Mouse (Mus musculus): ENCODE data around the gene Rtl1. TPM values are rescaled to one million over a fixed set of nuclear protein-coding genes. Genes with fewer than 3 reads are reported as not detected.

The Rtl1 gene
- not detected in 2 replicates for polyA plus RNA-seq (2012; ENCODE audit: insufficient read depth, low replicate concordance)

- Histone ChIP-seq H3K27me3 (replicated peaks) (peaks cover 15% of the 10 kb centered on the region), H3K36me3 (replicated peaks; ENCODE audit: low read length) (no peaks in the 10 kb centered on the region), H3K4me3 (replicated peaks) (no peak within 1 kb of the TSS), H3K9me3 (no peaks in the 10 kb centered on the region), H3K4me1 (no peaks in the 10 kb centered on the region)
- TF ChIP-seq GATA1 (IDR thresholded peaks at IDR 0.05; ENCODE audit: borderline replicate concordance, low read length), result no peak
- no peak for TF ChIP-seq FLI1 (IDR thresholded peaks at IDR 0.05; ENCODE audit: low read length)
Measured at GRCm38 (mm10) chr12:109600230-109600629, at the start of gene Rtl1. Rtl1 (minus strand) TSS chr12:109600330.

DNA sequence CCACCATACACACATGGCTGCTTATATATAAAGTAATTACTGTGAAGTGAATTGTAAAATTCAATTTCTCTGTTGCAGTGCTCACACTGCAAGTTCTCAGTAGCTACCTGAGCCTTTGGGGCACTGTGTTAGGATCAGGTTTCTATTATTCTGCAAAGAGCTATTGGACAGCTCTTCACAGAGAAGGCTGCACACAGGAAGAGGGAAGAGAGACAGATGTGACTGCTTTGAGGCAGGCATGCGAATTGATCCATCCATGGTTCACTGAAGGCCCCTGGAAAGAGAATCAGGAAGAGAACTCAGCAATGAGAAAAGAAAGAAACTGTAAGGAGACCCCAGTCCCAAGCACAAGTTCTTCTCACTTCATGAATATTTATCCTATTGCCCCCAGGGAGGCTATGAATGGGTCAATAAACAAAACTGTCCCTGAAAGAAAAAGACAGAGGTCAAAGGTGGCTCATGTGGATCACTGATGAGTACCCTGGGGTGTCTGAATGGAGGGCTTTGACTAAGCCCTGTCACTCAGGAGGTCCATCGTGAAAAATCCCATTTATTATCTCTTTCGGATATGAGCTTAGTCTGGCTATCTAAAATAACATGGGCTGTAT, 40.5 kb upstream of the Rtl1 start:
- no peaks in the 10 kb centered on the region for H3K27me3 ChIP-seq (replicated peaks)
- H3K4me3 ChIP-seq (replicated peaks), result no peak overlapping the region
- no peaks in the 10 kb centered on the region for H3K4me1 ChIP-seq
- no peaks in the 10 kb centered on the region for H3K9me3 ChIP-seq
- H3K36me3 ChIP-seq (replicated peaks; ENCODE audit: low read length), result no peaks in the 10 kb centered on the region
- TF ChIP-seq FLI1 (IDR thresholded peaks at IDR 0.05; ENCODE audit: low read length) (no peak), GATA1 (IDR thresholded peaks at IDR 0.05; ENCODE audit: borderline replicate concordance, low read length) (no peak)

DNA sequence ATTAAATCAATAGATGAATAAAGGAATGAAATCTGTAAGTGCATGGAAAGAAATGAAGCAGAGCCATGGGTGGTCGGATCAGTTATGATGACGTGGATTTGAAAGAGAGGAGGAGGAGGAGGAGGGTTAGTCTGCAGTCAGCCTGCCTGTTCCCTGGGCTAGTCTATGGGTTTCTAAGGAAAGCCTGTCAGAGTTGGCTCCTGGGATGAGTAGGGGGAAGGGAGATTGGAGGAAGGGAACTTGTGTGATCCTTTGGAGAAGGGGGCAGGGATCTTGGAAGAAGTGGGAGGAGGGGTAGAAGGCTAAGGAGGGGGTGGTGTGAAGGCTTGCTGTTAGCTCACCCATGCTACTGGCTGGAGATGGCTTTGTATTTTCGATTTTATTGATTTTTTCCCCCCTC, 31.9 kb upstream of the Rtl1 start:
- H3K36me3 ChIP-seq (replicated peaks; ENCODE audit: low read length), result no peaks in the 10 kb centered on the region
- no peak for TF ChIP-seq FLI1 (IDR thresholded peaks at IDR 0.05; ENCODE audit: low read length)
- no peak for TF ChIP-seq GATA1 (IDR thresholded peaks at IDR 0.05; ENCODE audit: borderline replicate concordance, low read length)
- no peaks in the 10 kb centered on the region for H3K4me1 ChIP-seq
- H3K27me3 ChIP-seq (replicated peaks), result no peaks in the 10 kb centered on the region
- no peaks in the 10 kb centered on the region for H3K9me3 ChIP-seq
- no peak overlapping the region for H3K4me3 ChIP-seq (replicated peaks)

DNA sequence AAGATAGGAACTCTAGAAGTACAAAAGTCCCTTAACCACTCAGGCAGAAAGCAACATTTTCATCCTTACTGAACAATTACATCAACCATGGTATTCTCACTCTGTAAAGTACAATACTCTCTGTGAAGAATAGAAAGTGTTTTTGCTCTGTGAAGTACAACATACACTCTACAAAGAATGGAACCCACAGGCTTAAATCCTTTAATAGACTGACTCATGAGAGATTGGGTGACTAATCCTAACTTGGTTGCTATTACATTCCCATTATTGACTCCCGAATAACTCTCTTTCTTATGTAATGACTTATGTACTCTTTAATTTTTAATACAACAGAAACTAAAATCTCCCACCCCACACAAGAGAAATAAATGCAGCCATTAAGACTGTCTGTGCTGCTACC, 28.8 kb upstream of the Rtl1 start:
- Histone ChIP-seq H3K9me3 (no peaks in the 10 kb centered on the region), H3K36me3 (replicated peaks; ENCODE audit: low read length) (no peaks in the 10 kb centered on the region), H3K4me1 (no peaks in the 10 kb centered on the region), H3K27me3 (replicated peaks) (no peaks in the 10 kb centered on the region), H3K4me3 (replicated peaks) (no peak overlapping the region)
- TF ChIP-seq FLI1 (IDR thresholded peaks at IDR 0.05; ENCODE audit: low read length) (no peak), GATA1 (IDR thresholded peaks at IDR 0.05; ENCODE audit: borderline replicate concordance, low read length) (no peak)

DNA sequence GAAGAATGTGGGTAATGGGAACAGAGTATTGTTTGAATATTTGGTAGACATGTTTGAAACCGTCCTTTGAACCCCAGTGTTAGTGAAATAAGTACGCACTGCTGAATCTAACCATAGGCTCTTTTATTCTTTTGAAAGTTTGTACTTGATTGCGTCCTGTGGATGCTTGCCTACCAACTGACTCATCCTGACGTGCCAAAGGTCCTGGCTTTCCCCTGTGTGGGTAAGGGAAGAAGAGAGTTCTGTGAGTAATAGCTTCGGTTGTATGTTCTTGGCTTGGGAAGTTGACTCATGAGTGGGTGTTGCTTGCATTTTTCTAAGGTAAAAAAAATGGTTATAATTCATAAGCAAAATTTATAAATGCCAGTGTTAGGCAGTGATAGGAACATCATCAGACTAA, 26.8 kb upstream of the Rtl1 start:
- no peak for TF ChIP-seq GATA1 (IDR thresholded peaks at IDR 0.05; ENCODE audit: borderline replicate concordance, low read length)
- TF ChIP-seq FLI1 (IDR thresholded peaks at IDR 0.05; ENCODE audit: low read length), result no peak
- H3K4me1 ChIP-seq, result no peaks in the 10 kb centered on the region
- H3K4me3 ChIP-seq (replicated peaks), result no peak overlapping the region
- H3K27me3 ChIP-seq (replicated peaks), result no peaks in the 10 kb centered on the region
- no peaks in the 10 kb centered on the region for H3K9me3 ChIP-seq
- no peaks in the 10 kb centered on the region for H3K36me3 ChIP-seq (replicated peaks; ENCODE audit: low read length)

DNA sequence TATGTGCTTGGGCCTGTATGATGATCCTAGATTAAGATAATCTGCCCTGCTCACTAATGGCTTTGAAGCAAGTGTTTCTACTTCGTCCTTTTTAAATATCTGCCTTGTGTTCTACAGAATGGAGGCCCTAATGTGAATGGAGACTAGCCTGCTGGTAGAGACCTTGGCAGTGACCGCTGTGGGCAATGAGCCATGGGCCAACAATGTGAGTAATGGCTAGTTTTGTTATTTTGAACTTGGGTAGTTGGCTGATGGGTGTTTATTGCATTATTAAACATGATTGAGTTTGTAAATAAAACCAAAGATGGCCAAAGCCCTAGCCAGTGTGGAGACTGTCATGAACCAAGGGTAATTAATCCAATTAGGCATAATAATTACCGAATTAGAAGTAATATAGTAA, 20.1 kb upstream of the Rtl1 start:
- Histone ChIP-seq H3K4me3 (replicated peaks) (no peak overlapping the region), H3K36me3 (replicated peaks; ENCODE audit: low read length) (no peaks in the 10 kb centered on the region), H3K4me1 (no peaks in the 10 kb centered on the region), H3K27me3 (replicated peaks) (peaks cover 8% of the 10 kb centered on the region), H3K9me3 (no peaks in the 10 kb centered on the region)
- TF ChIP-seq GATA1 (IDR thresholded peaks at IDR 0.05; ENCODE audit: borderline replicate concordance, low read length) (no peak), FLI1 (IDR thresholded peaks at IDR 0.05; ENCODE audit: low read length) (no peak)

DNA sequence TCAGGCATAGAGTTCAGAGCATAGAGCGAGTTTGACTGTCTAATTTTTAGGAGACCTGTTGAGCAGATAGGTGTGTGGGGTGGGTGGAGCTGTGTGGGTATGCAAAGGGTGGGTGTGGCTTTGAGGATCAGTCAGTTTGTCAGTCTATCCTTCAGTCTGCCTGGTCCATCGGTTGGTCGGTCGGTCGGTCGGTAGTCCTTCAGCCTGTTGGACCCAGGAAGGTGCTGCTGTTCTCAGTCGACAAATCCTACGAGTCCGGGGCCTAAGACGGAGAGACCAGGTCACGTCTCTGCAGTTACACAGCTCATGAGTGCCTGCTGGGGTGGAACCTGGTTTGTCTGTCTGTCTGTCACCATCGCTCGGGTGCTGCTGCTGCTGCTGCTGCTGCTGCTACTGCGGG, 17.9 kb upstream of the Rtl1 start:
- no peak overlapping the region for H3K4me3 ChIP-seq (replicated peaks)
- no peaks in the 10 kb centered on the region for H3K9me3 ChIP-seq
- TF ChIP-seq FLI1 (IDR thresholded peaks at IDR 0.05; ENCODE audit: low read length) (no peak), GATA1 (IDR thresholded peaks at IDR 0.05; ENCODE audit: borderline replicate concordance, low read length) (no peak)
- H3K36me3 ChIP-seq (replicated peaks; ENCODE audit: low read length), result no peaks in the 10 kb centered on the region
- peaks cover 24% of the 10 kb centered on the region for H3K27me3 ChIP-seq (replicated peaks)
- H3K4me1 ChIP-seq, result no peaks in the 10 kb centered on the region

DNA sequence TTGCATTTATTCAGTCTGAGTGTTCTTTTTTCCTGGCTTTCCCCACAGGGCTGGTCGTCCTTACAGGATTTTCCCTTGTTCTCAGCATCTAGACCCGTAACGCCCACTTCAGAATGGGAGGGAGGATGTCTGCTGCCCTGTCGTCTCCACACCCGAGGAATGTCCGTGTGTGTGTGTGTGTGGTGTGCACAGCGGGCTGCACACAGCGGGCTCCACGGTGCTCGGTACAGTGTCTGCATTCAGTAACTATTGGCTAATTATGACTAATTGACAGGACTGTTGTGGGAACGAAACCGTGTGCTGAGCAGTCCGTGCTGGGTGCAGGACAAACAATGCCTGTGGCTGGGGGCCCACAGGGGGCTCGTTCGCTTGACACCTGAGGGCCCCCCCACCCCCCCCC, 17.0 kb upstream of the Rtl1 start:
- H3K4me3 ChIP-seq (replicated peaks), result no peak overlapping the region

DNA sequence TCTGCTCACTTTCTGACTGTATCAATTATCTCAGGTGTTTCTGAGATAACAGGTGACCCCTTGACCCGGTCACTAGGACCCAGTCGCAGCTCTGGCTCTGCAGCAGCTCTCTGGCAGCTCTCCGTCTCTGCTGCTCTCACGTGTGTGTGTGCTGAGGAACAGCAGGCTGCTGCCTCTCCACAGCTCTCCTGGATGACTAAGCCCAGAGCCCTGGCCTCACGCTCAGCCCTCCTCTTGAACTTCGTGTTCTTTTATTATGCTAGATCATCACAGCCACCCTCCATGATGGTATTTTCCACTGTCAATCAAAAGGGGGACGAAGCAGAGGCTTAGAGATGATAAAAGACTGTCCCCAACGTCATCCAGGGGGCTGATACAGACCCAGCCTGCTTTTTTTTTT, 15.2 kb upstream of the Rtl1 start:
- Histone ChIP-seq H3K4me3 (replicated peaks) (no peak overlapping the region), H3K27me3 (replicated peaks) (peaks cover 43% of the 10 kb centered on the region), H3K9me3 (no peaks in the 10 kb centered on the region), H3K36me3 (replicated peaks; ENCODE audit: low read length) (no peaks in the 10 kb centered on the region), H3K4me1 (no peaks in the 10 kb centered on the region)
- no peak for TF ChIP-seq GATA1 (IDR thresholded peaks at IDR 0.05; ENCODE audit: borderline replicate concordance, low read length)
- TF ChIP-seq FLI1 (IDR thresholded peaks at IDR 0.05; ENCODE audit: low read length), result no peak

More for the DNA sequence above, 17.0 kb upstream of the Rtl1 start:
- H3K9me3 ChIP-seq, result no peaks in the 10 kb centered on the region
- TF ChIP-seq FLI1 (IDR thresholded peaks at IDR 0.05; ENCODE audit: low read length) (no peak), GATA1 (IDR thresholded peaks at IDR 0.05; ENCODE audit: borderline replicate concordance, low read length) (no peak)
- H3K4me1 ChIP-seq, result no peaks in the 10 kb centered on the region
- no peaks in the 10 kb centered on the region for H3K36me3 ChIP-seq (replicated peaks; ENCODE audit: low read length)
- peaks cover 31% of the 10 kb centered on the region for H3K27me3 ChIP-seq (replicated peaks)

- no peak overlapping the region for H3K4me3 ChIP-seq (replicated peaks)
- TF ChIP-seq GATA1 (IDR thresholded peaks at IDR 0.05; ENCODE audit: borderline replicate concordance, low read length) (no peak), FLI1 (IDR thresholded peaks at IDR 0.05; ENCODE audit: low read length) (no peak)
- peaks cover 50% of the 10 kb centered on the region for H3K27me3 ChIP-seq (replicated peaks)
- no peaks in the 10 kb centered on the region for H3K4me1 ChIP-seq
- no peaks in the 10 kb centered on the region for H3K36me3 ChIP-seq (replicated peaks; ENCODE audit: low read length)
- H3K9me3 ChIP-seq, result no peaks in the 10 kb centered on the region
Measured at GRCm38 (mm10) chr12:109614416-109614815, 14.3 kb upstream of the Rtl1 start.
